Mouse (Mus musculus) hindbrain, embryonic 14.5 days (tissue): ENCODE data around the gene Cnp. TPM values are rescaled to one million over a fixed set of nuclear protein-coding genes. Genes with fewer than 3 reads are reported as not detected.

Experiments used
- ATAC-seq: fragments of 200-750 bp; cut with Nextera tagmentation; 2 replicates; pipeline ENCODE4 v1.8.0; 2017; ENCODE audit warnings: moderate number of reproducible peaks, mild to moderate bottlenecking, moderate TSS enrichment, moderate library complexity; ENCODE audit not compliant: low FRiP score
- DNase-seq: peaks from one replicate; pipeline ENCODE4 v3.0.0-alpha.2; 2015; ENCODE audit warnings: low spot score
- H3K27ac ChIP-seq: fragments of 300-500 bp; sonication (generic); 2 replicates; pipeline ENCODE4 v1.5.1; 2014; ENCODE audit warnings: mild to moderate bottlenecking, moderate library complexity
- H3K27me3 ChIP-seq: fragments of 300-500 bp; sonication (generic); 2 replicates; pipeline ENCODE4 v1.6.1; 2014; ENCODE audit warnings: mild to moderate bottlenecking, low read length, mixed read lengths; ENCODE audit not compliant: control insufficient read depth, insufficient read depth
- H3K36me3 ChIP-seq: fragments of 300-500 bp; sonication (generic); replicated peaks from 2 replicates; pipeline ENCODE4 v1.6.1; 2014; ENCODE audit not compliant: control insufficient read depth, insufficient read depth
- H3K4me1 ChIP-seq: fragments of 300-500 bp; sonication (generic); replicated peaks from 2 replicates; pipeline ENCODE4 v1.6.1; 2014; ENCODE audit warnings: antibody characterized with exemption, low read length, mixed read lengths; ENCODE audit not compliant: control insufficient read depth, insufficient read depth
- H3K4me2 ChIP-seq: fragments of 300-500 bp; sonication (generic); replicated peaks from 2 replicates; pipeline ENCODE4 v1.6.1; 2014; ENCODE audit warnings: mild to moderate bottlenecking, moderate library complexity
- H3K4me3 ChIP-seq: fragments of 300-500 bp; sonication (generic); replicated peaks from 2 replicates; pipeline ENCODE4 v1.5.1; 2014; ENCODE audit warnings: mild to moderate bottlenecking, low read length
- H3K9ac ChIP-seq: fragments of 300-500 bp; sonication (generic); 2 replicates; pipeline ENCODE4 v1.6.1; 2014
- H3K9me3 ChIP-seq: fragments of 300-500 bp; sonication (generic); 2 replicates; pipeline ENCODE4 v1.6.1; 2016; ENCODE audit warnings: low read length; ENCODE audit not compliant: control insufficient read depth
- WGBS: fragments of 180-500 bp; shearing (Covaris S2); extraction: QIAGEN DNeasy Blood & Tissue Kit; methylation state at CpG from one replicate; pipeline ENCODE4 v1.1.7; 2014; 5-methylcytosine and 5-hydroxymethylcytosine counted together
- polyA plus RNA-seq: library from polyadenylated mRNA; unstranded; fragments of >200 nt; fragmentation: Nextera tagmentation; extraction: Ambion mirVana; gene quantifications from 2 replicates; pipeline ENCODE4 v1.2.1, GENCODE M21; 2014

Cnp gene
- polyA plus RNA-seq, 1 experiment from 2014 or later: 47.2 TPM

DNA sequence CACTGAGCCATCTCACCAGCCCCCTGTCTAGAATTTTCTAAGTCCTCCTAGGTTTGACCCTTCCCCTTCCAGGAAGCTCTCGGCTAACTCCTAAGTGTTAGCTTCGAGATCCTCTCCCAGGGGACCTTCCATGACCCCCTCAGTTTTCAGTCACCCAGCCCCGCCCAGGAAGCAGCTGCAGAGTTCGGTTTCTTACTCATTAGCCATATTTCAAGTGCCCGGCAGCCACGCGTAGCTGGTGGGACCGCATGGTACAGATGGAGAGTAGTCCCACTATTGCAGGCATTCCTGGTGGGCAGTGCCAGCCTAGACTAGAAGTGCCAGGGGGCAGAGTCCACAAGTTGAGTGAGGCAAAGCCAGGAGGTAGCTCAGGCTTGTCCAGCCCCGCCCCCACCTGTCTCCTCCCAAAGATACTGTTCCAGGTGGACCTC lies 6.9 kb upstream of the Cnp start:
- Histone ChIP-seq H3K4me3 (no peak overlapping the region), H3K4me1 (peaks cover 4% of the 10 kb centered on the region; the same call in 1 of the 2 replicates), H3K27me3 (no peaks in the 10 kb centered on the region), H3K27ac (no peak overlapping the region), H3K4me2 (no peak overlapping the region), H3K36me3 (no peaks in the 10 kb centered on the region), H3K9me3 (no peaks in the 10 kb centered on the region), H3K9ac (no peak overlapping the region)
- DNase-seq (no peak), ATAC-seq (no peak)
- 60% methylated on average over 9 of the region's 9 CpGs for WGBS

DNA sequence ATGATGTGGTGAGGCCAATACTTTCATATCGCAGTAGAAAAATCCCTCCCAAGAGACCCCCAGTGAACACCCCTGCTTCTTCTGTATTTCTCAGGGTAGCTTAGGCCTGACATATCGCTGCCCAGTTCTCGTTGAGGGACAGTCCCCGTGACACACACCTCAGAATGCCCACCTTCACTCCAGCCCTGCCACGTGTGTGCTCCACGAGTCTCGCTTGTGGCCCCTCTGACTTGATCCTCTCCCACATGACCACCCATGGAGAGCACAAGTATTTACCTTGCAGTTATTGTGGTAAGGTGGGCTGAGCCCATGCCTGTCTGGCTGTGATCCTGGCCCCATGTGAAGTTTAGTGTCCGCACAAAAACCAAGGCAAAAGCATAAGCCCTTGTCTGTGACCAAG lies 6.0 kb upstream of the Cnp start:
- no peak for ATAC-seq
- Histone ChIP-seq H3K4me1 (peaks cover 4% of the 10 kb centered on the region; the same call in 1 of the 2 replicates), H3K9ac (no peak overlapping the region), H3K4me2 (no peak overlapping the region), H3K4me3 (no peak overlapping the region), H3K9me3 (no peaks in the 10 kb centered on the region), H3K27ac (no peak overlapping the region), H3K27me3 (no peaks in the 10 kb centered on the region), H3K36me3 (no peaks in the 10 kb centered on the region)
- WGBS: 87% methylated on average over 8 of the region's 8 CpGs
- no peak for DNase-seq

DNA sequence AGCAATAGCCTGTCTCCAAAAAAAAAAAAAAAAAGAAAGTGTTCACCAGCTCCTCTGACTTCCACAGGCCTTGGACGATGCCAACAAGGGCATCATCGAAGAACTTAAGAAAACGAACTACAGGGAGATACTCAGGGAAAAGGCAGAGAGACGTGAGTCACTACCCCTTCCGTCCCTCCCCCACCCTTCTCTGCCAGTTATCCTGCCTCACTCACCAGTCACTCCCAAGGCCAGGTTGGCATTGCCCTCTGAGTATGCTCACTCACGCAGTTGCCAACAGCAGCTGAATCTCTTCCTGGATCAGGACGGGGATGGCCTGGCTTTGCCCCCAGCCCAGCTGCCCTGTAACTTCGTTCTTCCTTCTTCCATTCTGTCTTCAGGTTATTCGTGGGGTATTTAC lies 4.9 kb upstream of the Cnp start:
- Histone ChIP-seq H3K9ac (no peak overlapping the region), H3K9me3 (no peaks in the 10 kb centered on the region), H3K4me3 (no peak overlapping the region), H3K4me2 (no peak overlapping the region), H3K4me1 (peaks cover 4% of the 10 kb centered on the region; the same call in 1 of the 2 replicates), H3K36me3 (no peaks in the 10 kb centered on the region), H3K27ac (no peak overlapping the region), H3K27me3 (no peaks in the 10 kb centered on the region)
- DNase-seq (no peak), ATAC-seq (no peak)
- 69% methylated on average over 9 of the region's 9 CpGs for WGBS

DNA sequence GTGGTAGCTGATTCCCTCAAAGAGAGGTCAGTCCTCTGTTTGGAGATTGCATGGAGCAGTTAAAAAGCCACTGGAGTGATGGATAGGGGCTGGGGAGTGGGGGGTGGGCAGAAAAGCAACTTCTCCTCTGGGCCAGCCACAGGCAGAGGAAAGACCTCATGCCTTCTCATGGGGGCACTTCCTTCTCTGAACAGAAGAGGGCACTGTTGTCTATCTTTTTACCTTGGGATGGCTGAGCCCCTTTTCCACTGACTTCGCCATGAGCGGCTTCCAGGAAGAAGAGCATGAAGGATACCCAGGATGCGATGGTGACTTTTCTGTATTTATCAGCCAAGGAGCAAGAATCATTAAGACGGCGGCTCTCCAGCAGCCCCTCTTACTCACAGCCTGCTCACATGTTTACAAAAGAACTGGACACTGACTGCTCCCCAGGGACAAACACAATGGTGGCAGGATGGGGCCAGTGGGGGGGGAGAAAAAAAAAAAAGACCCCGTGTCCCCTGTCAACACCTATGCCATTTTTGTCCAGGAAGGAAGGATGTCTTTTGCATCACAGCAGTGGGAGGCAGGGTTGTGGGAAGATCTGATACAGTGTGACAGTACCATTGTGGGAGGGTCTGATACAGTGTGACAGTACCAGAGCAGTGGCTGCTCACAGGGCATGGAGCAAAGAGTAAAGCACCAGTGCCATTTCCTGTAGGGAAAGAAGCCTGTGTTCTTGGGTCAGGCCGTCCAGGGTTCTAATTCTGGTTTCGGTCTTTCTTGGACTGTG lies 4.1 kb upstream of the Cnp start:
- peak overlapping the region; percentile 51 for H3K9ac ChIP-seq
- peaks cover 4% of the 10 kb centered on the region; the same call in 1 of the 2 replicates for H3K4me1 ChIP-seq
- whole genome bisulfite sequencing: 13% methylated on average over 8 of the region's 8 CpGs
- H3K4me2 ChIP-seq: peak overlapping the region; percentile 56
- peak overlapping the region; percentile 16 for H3K4me3 ChIP-seq
- ATAC-seq (peak; percentile 55), DNase-seq (peak; percentile 84)
- no peaks in the 10 kb centered on the region for H3K36me3 ChIP-seq
- H3K27me3 ChIP-seq: no peaks in the 10 kb centered on the region
- H3K9me3 ChIP-seq: no peaks in the 10 kb centered on the region
- no peak overlapping the region for H3K27ac ChIP-seq

DNA sequence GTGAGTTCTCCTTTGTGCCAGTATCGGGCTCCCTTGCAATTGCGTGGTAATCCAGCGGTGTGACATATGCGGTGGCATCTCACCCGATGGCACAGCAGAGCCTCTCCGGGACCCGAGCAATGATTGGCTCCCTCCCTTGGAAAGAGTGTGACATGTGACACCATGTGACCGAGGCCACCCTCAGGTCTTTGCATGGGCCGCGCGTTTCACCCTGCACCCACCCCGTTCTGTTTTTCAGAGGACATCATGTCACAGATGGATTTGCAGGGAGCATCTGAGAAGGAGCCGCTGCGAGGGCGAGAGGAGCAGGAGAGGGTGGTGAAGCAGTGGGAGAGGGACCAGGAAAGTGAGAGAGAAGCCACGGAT lies 3.5 kb upstream of the Cnp start:
- Histone ChIP-seq H3K4me2 (peak overlapping the region; percentile 56), H3K4me3 (peak overlapping the region; percentile 16), H3K9ac (peak overlapping the region; percentile 51), H3K36me3 (no peaks in the 10 kb centered on the region), H3K27me3 (no peaks in the 10 kb centered on the region), H3K27ac (no peak overlapping the region), H3K4me1 (peaks cover 4% of the 10 kb centered on the region; the same call in 1 of the 2 replicates), H3K9me3 (no peaks in the 10 kb centered on the region)
- DNase-seq: no peak
- ATAC-seq: peak; percentile 62; the same call in 1 of the 2 replicates
- WGBS: 11% methylated on average over 16 of the region's 16 CpGs

DNA sequence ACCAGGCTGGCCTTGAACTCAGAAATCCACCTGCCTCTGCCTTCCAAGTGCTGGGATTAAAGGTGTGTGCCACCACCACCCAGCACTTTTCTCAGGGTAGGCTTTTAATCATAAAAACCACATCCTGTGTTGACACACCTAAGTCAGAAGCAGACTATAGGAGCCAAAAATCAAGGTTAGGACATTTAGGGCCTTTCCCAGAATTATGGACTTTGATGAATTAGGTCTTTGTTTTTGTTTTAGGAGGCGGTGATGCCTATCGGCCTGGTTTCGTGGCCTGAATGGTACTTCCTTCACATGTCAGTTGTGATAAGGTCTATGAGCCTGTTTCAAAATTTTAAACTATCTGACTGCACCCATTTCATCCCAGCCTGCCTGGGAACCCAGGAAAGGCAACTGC lies 516 bp upstream of the Cnp start:
- Histone ChIP-seq H3K27ac (no peak overlapping the region), H3K4me2 (peak overlapping the region; percentile 58), H3K36me3 (peaks cover 12% of the 10 kb centered on the region), H3K4me3 (peak overlapping the region; percentile 42), H3K9ac (no peak overlapping the region), H3K27me3 (no peaks in the 10 kb centered on the region), H3K4me1 (peaks cover 4% of the 10 kb centered on the region; the same call in 1 of the 2 replicates), H3K9me3 (no peaks in the 10 kb centered on the region)
- WGBS: 93% methylated on average over 3 of the region's 3 CpGs
- no peak for ATAC-seq
- DNase-seq: no peak

DNA sequence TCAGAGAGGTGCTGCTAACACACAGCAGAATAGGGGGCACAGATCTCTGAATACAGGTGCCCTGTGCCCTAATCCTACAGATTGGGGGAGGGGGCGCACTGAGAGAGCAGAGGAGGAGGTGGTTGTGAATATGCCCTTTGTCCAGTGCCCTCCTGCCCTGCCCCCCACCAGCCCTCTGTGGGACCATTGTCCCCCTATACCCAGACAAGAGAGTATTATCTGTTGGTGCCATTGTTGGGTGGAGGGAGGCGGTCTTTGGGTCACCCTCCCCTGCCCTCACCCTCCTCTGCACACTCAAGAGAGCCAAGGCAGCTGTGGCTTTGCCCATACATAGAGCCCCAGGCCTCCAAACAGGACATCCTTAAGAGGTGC lies 766 bp downstream of the Cnp start:
- ATAC-seq (no peak; the same call in 1 of the 2 replicates), DNase-seq (no peak)
- H3K27me3 ChIP-seq: no peaks in the 10 kb centered on the region
- peaks cover 19% of the 10 kb centered on the region for H3K36me3 ChIP-seq
- peak overlapping the region; percentile 53 for H3K9ac ChIP-seq
- H3K4me3 ChIP-seq: peak overlapping the region; percentile 42
- H3K4me2 ChIP-seq: peak overlapping the region; percentile 58
- H3K27ac ChIP-seq: peak overlapping the region; percentile 20; the same call in 1 of the 2 replicates
- WGBS: 17% methylated on average over 2 of the region's 2 CpGs
- peaks cover 4% of the 10 kb centered on the region; the same call in 1 of the 2 replicates for H3K4me1 ChIP-seq
- no peaks in the 10 kb centered on the region for H3K9me3 ChIP-seq

DNA sequence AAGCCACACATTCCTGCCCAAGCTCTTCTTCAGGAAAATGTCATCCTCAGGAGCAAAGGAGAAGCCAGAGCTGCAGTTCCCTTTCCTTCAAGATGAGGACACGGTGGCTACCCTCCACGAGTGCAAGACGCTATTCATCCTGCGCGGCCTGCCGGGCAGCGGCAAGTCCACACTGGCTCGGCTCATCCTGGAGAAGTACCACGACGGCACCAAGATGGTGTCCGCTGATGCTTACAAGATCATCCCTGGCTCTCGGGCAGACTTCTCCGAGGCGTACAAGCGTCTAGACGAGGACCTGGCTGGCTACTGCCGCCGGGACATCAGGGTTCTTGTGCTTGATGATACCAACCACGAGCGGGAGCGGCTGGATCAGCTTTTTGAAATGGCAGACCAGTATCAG lies 1.6 kb downstream of the Cnp start:
- no peak overlapping the region for H3K9ac ChIP-seq
- peak overlapping the region; percentile 58 for H3K4me2 ChIP-seq
- no peak overlapping the region for H3K4me3 ChIP-seq
- no peak for DNase-seq
- peaks cover 23% of the 10 kb centered on the region for H3K36me3 ChIP-seq
- H3K9me3 ChIP-seq: no peaks in the 10 kb centered on the region
- no peak for ATAC-seq
- H3K4me1 ChIP-seq: peaks cover under 1% of the 10 kb centered on the region; the same call in 1 of the 2 replicates
- no peaks in the 10 kb centered on the region for H3K27me3 ChIP-seq
- 68% methylated on average over 21 of the region's 21 CpGs for WGBS
- no peak overlapping the region for H3K27ac ChIP-seq

DNA sequence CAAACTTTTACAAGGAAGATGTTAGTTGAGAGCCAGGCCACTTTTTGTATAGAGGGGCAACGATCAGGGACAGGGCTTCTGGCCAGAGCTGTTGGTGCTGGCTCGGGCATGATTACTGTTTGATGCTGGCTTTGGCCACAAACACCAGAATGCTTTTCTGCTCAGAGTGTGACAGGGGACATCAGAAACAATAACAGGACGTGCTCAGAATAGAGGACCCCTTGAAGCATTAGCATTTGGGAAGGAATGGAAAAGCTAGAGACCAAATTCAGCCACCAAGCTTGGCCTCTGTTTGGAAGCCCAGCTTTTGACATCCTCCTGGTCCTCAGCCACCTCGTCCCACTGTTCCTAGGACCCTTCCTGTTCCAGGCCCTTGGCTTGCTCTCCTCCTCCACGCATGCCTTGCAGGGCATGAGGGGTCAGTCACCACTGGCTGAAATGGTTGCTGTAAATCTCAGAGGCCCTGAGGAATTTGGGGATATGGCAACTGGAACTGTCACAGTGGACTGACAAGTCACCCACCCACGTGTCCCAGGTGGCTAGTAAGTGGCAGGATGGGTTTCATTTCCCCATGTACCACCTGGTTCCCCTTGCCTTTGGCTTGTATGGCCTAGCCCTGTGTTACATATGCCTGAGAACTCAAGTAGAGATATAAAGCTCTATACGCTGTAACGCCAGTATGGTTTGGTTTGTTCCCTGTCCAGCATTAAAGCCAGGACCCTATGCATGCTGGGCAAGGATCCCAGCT lies 3.3 kb downstream of the Cnp start:
- Histone ChIP-seq H3K4me1 (no peaks in the 10 kb centered on the region), H3K27me3 (no peaks in the 10 kb centered on the region), H3K36me3 (peaks cover 41% of the 10 kb centered on the region), H3K9ac (no peak overlapping the region), H3K4me3 (no peak overlapping the region), H3K9me3 (no peaks in the 10 kb centered on the region), H3K4me2 (no peak overlapping the region), H3K27ac (no peak overlapping the region)
- DNase-seq (no peak), ATAC-seq (no peak)
- WGBS: 72% methylated on average over 8 of the region's 8 CpGs
